Mouse (Mus musculus): ENCODE measurements around the gene Tob2. TPM values are rescaled to one million over a fixed set of nuclear protein-coding genes. Genes with fewer than 3 reads are reported as not detected.

Gene Tob2
- polyA plus RNA-seq, 1 experiment from 2014 or later: 11.1 TPM

- Histone ChIP-seq H3K36me3 (ENCODE audit: control insufficient read depth, insufficient read depth, low read length) (peaks cover 18% of the 10 kb centered on the region), H3K27ac (ENCODE audit: low read depth, low read length) (peak overlapping the region; percentile 67), H3K9me3 (replicated peaks; ENCODE audit: control insufficient read depth, low read length) (no peaks in the 10 kb centered on the region), H3K27me3 (replicated peaks; ENCODE audit: control insufficient read depth, insufficient read depth, low read length) (no peaks in the 10 kb centered on the region), H3K4me3 (ENCODE audit: low read depth, low read length) (peak overlapping the region; percentile 73), H3K9ac (ENCODE audit: low read length) (peak overlapping the region; percentile 86), H3K4me2 (ENCODE audit: low read length) (peak overlapping the region; percentile 96), H3K4me1 (ENCODE audit: control insufficient read depth, insufficient read depth, low read length) (peaks cover 7% of the 10 kb centered on the region)
- WGBS: 0% methylated on average over 28 of the region's 28 CpGs
- ATAC-seq: peak; percentile 87
- DNase-seq (ENCODE audit: low spot score): peak; percentile 96
These were observed 2.4 kb downstream of the Tob2 start for GRCm38 (mm10) chr15:81856030-81856790.

GRCm38 (mm10) chr15:81853081-81853480, 5.5 kb downstream of the Tob2 start:
- Histone ChIP-seq H3K4me1 (ENCODE audit: control insufficient read depth, insufficient read depth, low read length) (no peaks in the 10 kb centered on the region), H3K9ac (ENCODE audit: low read length) (no peak overlapping the region), H3K4me2 (ENCODE audit: low read length) (no peak overlapping the region), H3K9me3 (replicated peaks; ENCODE audit: control insufficient read depth, low read length) (no peaks in the 10 kb centered on the region), H3K27ac (ENCODE audit: low read depth, low read length) (no peak overlapping the region), H3K27me3 (replicated peaks; ENCODE audit: control insufficient read depth, insufficient read depth, low read length) (no peaks in the 10 kb centered on the region), H3K4me3 (ENCODE audit: low read depth, low read length) (no peak overlapping the region), H3K36me3 (ENCODE audit: control insufficient read depth, insufficient read depth, low read length) (peaks cover 42% of the 10 kb centered on the region)
- WGBS: 88% methylated on average over 7 of the region's 7 CpGs
- DNase-seq (ENCODE audit: low spot score) (no peak), ATAC-seq (no peak)

GRCm38 (mm10) chr15:81852411-81853000, 6.1 kb downstream of the Tob2 start:
- no peaks in the 10 kb centered on the region for H3K9me3 ChIP-seq (replicated peaks; ENCODE audit: control insufficient read depth, low read length)
- no peak for DNase-seq (ENCODE audit: low spot score)
- H3K4me3 ChIP-seq (ENCODE audit: low read depth, low read length): no peak overlapping the region
- no peaks in the 10 kb centered on the region for H3K27me3 ChIP-seq (replicated peaks; ENCODE audit: control insufficient read depth, insufficient read depth, low read length)
- peaks cover 47% of the 10 kb centered on the region for H3K36me3 ChIP-seq (ENCODE audit: control insufficient read depth, insufficient read depth, low read length)
- WGBS: 94% methylated on average over 9 of the region's 9 CpGs
- H3K4me1 ChIP-seq (ENCODE audit: control insufficient read depth, insufficient read depth, low read length): no peaks in the 10 kb centered on the region
- no peak overlapping the region for H3K4me2 ChIP-seq (ENCODE audit: low read length)
- no peak overlapping the region for H3K27ac ChIP-seq (ENCODE audit: low read depth, low read length)
- H3K9ac ChIP-seq (ENCODE audit: low read length): no peak overlapping the region
- ATAC-seq: no peak

GRCm38 (mm10) chr15:81851375-81851774, 7.2 kb downstream of the Tob2 start:
- no peak for DNase-seq (ENCODE audit: low spot score)
- peaks cover 47% of the 10 kb centered on the region for H3K36me3 ChIP-seq (ENCODE audit: control insufficient read depth, insufficient read depth, low read length)
- no peak overlapping the region for H3K4me2 ChIP-seq (ENCODE audit: low read length)

GRCm38 (mm10) chr15:81850718-81851117, 7.9 kb downstream of the Tob2 start:
- 88% methylated on average over 14 of the region's 14 CpGs for WGBS
- Histone ChIP-seq H3K9me3 (replicated peaks; ENCODE audit: control insufficient read depth, low read length) (no peaks in the 10 kb centered on the region), H3K27ac (ENCODE audit: low read depth, low read length) (no peak overlapping the region), H3K27me3 (replicated peaks; ENCODE audit: control insufficient read depth, insufficient read depth, low read length) (no peaks in the 10 kb centered on the region), H3K4me2 (ENCODE audit: low read length) (no peak overlapping the region), H3K9ac (ENCODE audit: low read length) (no peak overlapping the region), H3K36me3 (ENCODE audit: control insufficient read depth, insufficient read depth, low read length) (peaks cover 47% of the 10 kb centered on the region), H3K4me3 (ENCODE audit: low read depth, low read length) (no peak overlapping the region), H3K4me1 (ENCODE audit: control insufficient read depth, insufficient read depth, low read length) (no peaks in the 10 kb centered on the region)
- no peak for ATAC-seq
- DNase-seq (ENCODE audit: low spot score): no peak

More at GRCm38 (mm10) chr15:81851375-81851774, 7.2 kb downstream of the Tob2 start:
- no peak for ATAC-seq
- Histone ChIP-seq H3K9ac (ENCODE audit: low read length) (no peak overlapping the region), H3K9me3 (replicated peaks; ENCODE audit: control insufficient read depth, low read length) (no peaks in the 10 kb centered on the region), H3K27me3 (replicated peaks; ENCODE audit: control insufficient read depth, insufficient read depth, low read length) (no peaks in the 10 kb centered on the region), H3K4me3 (ENCODE audit: low read depth, low read length) (no peak overlapping the region), H3K4me1 (ENCODE audit: control insufficient read depth, insufficient read depth, low read length) (no peaks in the 10 kb centered on the region), H3K27ac (ENCODE audit: low read depth, low read length) (no peak overlapping the region)
- WGBS: 97% methylated on average over 15 of the region's 15 CpGs

GRCm38 (mm10) chr15:81849104-81849503, 9.5 kb downstream of the Tob2 start:
- Histone ChIP-seq H3K9me3 (replicated peaks; ENCODE audit: control insufficient read depth, low read length) (no peaks in the 10 kb centered on the region), H3K27ac (ENCODE audit: low read depth, low read length) (no peak overlapping the region), H3K9ac (ENCODE audit: low read length) (no peak overlapping the region), H3K4me2 (ENCODE audit: low read length) (no peak overlapping the region), H3K4me3 (ENCODE audit: low read depth, low read length) (no peak overlapping the region), H3K4me1 (ENCODE audit: control insufficient read depth, insufficient read depth, low read length) (no peaks in the 10 kb centered on the region), H3K27me3 (replicated peaks; ENCODE audit: control insufficient read depth, insufficient read depth, low read length) (no peaks in the 10 kb centered on the region), H3K36me3 (ENCODE audit: control insufficient read depth, insufficient read depth, low read length) (peaks cover 46% of the 10 kb centered on the region)
- 88% methylated on average over 9 of the region's 9 CpGs for WGBS
- no peak for DNase-seq (ENCODE audit: low spot score)
- no peak for ATAC-seq

GRCm38 (mm10) chr15:81848301-81848700, 10.3 kb downstream of the Tob2 start:
- Histone ChIP-seq H3K9me3 (replicated peaks; ENCODE audit: control insufficient read depth, low read length) (no peaks in the 10 kb centered on the region), H3K4me1 (ENCODE audit: control insufficient read depth, insufficient read depth, low read length) (no peaks in the 10 kb centered on the region), H3K4me2 (ENCODE audit: low read length) (no peak overlapping the region), H3K9ac (ENCODE audit: low read length) (no peak overlapping the region), H3K36me3 (ENCODE audit: control insufficient read depth, insufficient read depth, low read length) (peaks cover 43% of the 10 kb centered on the region), H3K27me3 (replicated peaks; ENCODE audit: control insufficient read depth, insufficient read depth, low read length) (no peaks in the 10 kb centered on the region), H3K27ac (ENCODE audit: low read depth, low read length) (no peak overlapping the region), H3K4me3 (ENCODE audit: low read depth, low read length) (no peak overlapping the region)
- DNase-seq (ENCODE audit: low spot score): peak; percentile 62
- ATAC-seq: no peak
- WGBS: 33% methylated on average over 7 of the region's 7 CpGs

GRCm38 (mm10) chr15:81847861-81848260, 10.7 kb downstream of the Tob2 start:
- H3K9ac ChIP-seq (ENCODE audit: low read length): no peak overlapping the region
- no peaks in the 10 kb centered on the region for H3K9me3 ChIP-seq (replicated peaks; ENCODE audit: control insufficient read depth, low read length)
- no peak overlapping the region for H3K4me3 ChIP-seq (ENCODE audit: low read depth, low read length)
- H3K27ac ChIP-seq (ENCODE audit: low read depth, low read length): no peak overlapping the region
- H3K36me3 ChIP-seq (ENCODE audit: control insufficient read depth, insufficient read depth, low read length): peaks cover 43% of the 10 kb centered on the region
- H3K4me1 ChIP-seq (ENCODE audit: control insufficient read depth, insufficient read depth, low read length): no peaks in the 10 kb centered on the region
- no peaks in the 10 kb centered on the region for H3K27me3 ChIP-seq (replicated peaks; ENCODE audit: control insufficient read depth, insufficient read depth, low read length)
- H3K4me2 ChIP-seq (ENCODE audit: low read length): no peak overlapping the region
- ATAC-seq (no peak), DNase-seq (ENCODE audit: low spot score) (no peak)
- WGBS: 73% methylated on average over 5 of the region's 5 CpGs

- DNase-seq (ENCODE audit: low spot score) (no peak), ATAC-seq (no peak)
- no peak overlapping the region for H3K9ac ChIP-seq (ENCODE audit: low read length)
- no peaks in the 10 kb centered on the region for H3K9me3 ChIP-seq (replicated peaks; ENCODE audit: control insufficient read depth, low read length)
- no peaks in the 10 kb centered on the region for H3K4me1 ChIP-seq (ENCODE audit: control insufficient read depth, insufficient read depth, low read length)
- no peak overlapping the region for H3K4me2 ChIP-seq (ENCODE audit: low read length)
- no peak overlapping the region for H3K27ac ChIP-seq (ENCODE audit: low read depth, low read length)
- no peak overlapping the region for H3K4me3 ChIP-seq (ENCODE audit: low read depth, low read length)
- WGBS: 89% methylated on average over 4 of the region's 4 CpGs
- peaks cover 39% of the 10 kb centered on the region for H3K36me3 ChIP-seq (ENCODE audit: control insufficient read depth, insufficient read depth, low read length)
- no peaks in the 10 kb centered on the region for H3K27me3 ChIP-seq (replicated peaks; ENCODE audit: control insufficient read depth, insufficient read depth, low read length)
These were observed 11.4 kb downstream of the Tob2 start for GRCm38 (mm10) chr15:81847161-81847560.
